Mouse (Mus musculus) right cerebral cortex, postnatal 4 days (tissue): ENCODE measurements around the gene 3110009E18Rik.

Experiments
- DNase-seq: peaks from one replicate; pipeline ENCODE4 v3.0.0-alpha.2; 2022

The 3110009E18Rik gene

GRCm38 (mm10) chr1:120197189-120197588 is 76.2 kb downstream of the 3110009E18Rik start:
- DNase-seq: peak; percentile 82

GRCm38 (mm10) chr1:120198151-120198550 is 77.2 kb downstream of the 3110009E18Rik start:
- DNase-seq: no peak

GRCm38 (mm10) chr1:120198942-120199341 is 78.0 kb downstream of the 3110009E18Rik start:
- DNase-seq: no peak

DNA sequence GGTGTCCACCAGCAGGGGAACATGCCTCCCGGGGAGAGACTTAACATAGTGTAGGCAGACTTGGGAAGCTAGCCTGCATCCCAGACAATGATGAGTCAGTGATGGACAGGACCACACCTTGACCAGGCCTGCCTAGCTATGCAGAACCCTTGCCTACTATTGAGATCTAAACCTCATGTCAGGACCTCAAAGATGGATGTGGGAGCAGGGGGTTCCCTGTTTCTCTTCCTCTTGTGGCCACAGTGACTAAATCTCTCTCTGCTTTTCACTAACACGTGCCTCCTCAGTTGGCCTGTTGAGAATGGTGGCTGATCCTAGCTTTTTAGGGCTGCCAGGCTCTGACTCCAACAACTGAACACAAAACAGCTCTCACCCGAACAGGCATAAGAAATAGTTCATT is 81.6 kb downstream of the 3110009E18Rik start:
- no peak for DNase-seq

GRCm38 (mm10) chr1:120203836-120204235 is 82.8 kb downstream of the 3110009E18Rik start:
- no peak for DNase-seq

DNA sequence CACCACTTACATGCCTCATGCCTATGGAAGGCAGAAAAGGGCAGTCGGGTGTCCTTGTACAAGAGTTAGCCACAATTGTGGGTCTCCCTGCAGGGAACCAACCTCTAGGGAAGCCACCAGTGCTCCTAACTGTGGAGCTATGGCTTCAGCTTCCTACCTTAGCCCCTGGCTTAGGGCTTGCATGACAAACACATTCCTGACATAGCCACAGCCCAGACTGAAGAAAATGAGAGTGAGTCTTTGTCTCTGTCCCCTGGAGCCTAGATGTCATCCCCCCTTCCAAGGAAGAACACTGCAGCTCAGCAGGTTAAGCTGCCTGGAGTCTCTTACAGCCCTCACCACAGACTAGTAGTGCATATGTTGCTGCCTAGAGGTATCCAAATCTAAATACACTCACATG is 83.8 kb downstream of the 3110009E18Rik start:
- DNase-seq: no peak

DNA sequence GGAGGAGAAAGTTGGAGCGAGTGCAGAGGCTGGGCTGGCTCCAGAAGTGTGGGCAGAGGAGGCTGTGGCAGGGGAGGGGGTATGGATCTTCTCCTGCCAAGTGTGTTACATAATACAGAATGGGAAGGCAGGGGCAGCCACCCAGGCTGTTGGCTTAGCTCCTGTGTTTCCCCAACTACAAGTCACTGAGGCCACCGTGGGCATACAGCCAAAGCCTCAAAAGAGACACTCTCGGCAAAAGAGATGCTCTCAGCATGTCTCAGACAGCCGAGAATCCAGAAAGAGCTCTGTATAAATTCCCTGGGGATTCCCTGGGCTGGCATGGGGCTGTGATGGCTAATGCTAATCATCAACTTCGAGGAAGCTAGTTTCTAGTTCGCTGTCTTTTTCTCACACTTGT is 86.6 kb downstream of the 3110009E18Rik start:
- peak; percentile 47 for DNase-seq

GRCm38 (mm10) chr1:120208502-120209230 is 87.7 kb downstream of the 3110009E18Rik start:
- no peak for DNase-seq

- DNase-seq: no peak
Observed at GRCm38 (mm10) chr1:120220841-120221240, 99.9 kb downstream of the 3110009E18Rik start.

- no peak for DNase-seq
Observed at GRCm38 (mm10) chr1:120221285-120221684, 100.3 kb downstream of the 3110009E18Rik start.

DNA sequence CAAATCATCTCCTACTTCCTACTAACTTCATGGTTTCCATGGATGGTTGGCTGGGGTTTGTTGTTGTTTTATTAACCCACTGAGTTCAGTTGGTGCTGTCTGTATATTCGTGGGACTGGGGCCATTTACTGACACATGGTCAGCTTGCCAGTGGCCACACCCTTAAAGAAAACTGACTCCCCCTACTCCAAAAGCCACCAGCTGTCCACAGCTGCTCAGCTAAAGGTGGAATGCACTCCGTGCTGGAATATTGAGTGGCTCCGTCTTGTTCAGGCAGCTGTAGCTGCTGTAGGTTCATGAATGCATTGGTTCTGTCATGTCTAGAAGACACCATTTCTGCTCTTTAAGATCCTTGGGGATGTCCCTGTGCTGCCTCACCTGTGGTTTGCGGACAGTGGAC is 102.6 kb downstream of the 3110009E18Rik start:
- DNase-seq: no peak

DNA sequence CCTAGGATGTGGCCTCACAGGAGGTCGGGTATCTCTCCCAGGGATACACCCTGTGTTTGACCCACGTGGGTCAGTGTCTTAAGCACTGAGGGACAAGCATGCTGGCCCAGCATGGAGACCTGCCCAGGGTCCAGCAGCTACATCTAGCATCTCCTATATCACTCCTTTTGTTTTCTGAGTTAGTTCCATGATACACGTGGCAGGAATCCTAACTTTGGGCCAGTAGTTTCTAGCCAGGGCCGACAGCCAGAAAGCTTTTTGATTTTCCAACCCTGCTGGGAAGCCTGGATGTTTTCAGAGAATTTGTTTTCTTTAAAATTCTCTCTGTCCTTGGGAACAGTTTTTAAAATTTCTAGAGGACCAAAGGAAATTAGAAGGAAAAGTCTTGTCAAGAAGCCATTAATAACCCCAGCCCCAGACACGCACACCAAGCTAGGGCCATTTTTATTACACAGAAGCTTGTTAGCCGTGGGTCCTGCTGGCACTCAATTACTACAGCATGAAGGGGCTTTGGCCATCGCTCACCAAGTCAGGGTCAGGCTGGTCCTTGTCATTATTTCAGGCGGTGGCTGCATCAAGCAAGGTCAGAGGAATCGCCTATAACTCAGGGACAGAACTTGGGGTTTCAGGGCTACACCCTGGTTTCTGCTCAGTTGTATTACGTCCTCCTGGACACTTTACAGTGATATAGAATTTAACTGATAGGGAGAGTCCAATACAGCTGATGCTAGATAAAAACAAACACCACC is 108.9 kb downstream of the 3110009E18Rik start:
- DNase-seq: no peak

- DNase-seq: no peak
Observed at GRCm38 (mm10) chr1:120231334-120231733, 110.3 kb downstream of the 3110009E18Rik start.

GRCm38 (mm10) chr1:120232170-120232569 is 111.2 kb downstream of the 3110009E18Rik start:
- DNase-seq: no peak

DNA sequence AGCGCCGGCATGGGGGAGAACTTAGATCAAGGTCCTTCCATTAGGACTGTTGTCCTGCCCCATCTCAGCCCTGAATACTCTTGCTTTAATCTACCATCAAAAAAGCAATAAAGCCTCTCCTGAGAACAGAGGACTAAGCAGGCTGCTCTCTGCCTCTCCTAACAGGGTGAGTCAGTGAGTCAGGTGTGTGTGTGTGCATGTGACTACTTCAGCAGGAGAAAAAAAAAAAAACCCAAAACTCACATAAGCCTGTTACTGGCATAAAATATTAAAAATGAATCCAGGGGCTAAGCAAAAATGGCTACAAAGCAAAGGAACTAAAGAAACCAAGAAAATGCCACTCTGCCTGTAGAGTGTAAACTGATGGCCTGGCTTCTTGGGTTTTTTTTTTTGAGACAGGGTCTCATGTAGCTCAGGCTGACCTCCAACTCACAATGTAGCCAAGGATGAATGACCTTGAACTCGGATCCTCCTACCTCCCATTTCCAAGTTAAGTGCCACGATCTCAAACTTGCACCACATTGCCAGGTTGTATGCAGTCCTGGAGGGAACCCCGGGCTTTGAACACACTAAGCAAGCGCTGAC is 114.7 kb downstream of the 3110009E18Rik start:
- DNase-seq: no peak

DNA sequence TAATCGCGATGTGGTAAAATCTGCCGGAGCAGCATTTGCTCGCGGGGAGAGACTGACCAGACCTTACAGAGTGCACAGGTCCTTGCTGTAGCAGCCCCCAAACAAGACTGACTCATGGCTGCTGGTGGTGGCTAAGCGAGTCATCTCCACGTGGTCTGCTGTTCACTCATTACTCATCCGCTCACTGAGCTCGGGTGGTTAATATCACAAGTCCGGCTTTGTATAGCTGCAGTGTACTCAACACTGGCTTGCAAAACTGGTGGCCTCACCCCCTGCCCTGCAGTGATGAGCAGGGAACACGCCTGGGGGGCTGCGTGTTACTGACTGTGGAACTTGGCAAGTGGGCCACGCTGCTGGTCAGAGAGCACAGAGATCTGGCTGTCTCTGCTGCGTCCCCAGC is 115.4 kb downstream of the 3110009E18Rik start:
- DNase-seq: no peak

DNA sequence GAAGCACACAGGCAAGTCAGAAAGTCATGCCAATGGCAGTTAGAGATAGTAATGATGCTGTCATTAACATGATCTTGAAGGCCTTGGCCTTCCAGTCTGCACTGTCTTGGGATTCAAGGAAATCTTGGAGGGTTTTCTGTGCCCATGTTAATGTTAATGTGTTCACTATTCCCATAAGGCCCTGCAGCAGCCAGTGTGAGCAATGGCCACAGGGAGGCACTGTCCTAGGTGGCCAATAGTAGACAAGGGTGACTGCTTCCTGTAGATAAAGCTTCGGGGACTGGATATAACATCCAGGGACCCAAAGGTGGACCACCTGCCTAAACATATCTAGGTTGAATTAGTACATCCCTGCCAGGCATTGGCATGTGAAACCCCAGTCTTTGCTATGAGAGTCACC is 116.1 kb downstream of the 3110009E18Rik start:
- DNase-seq: no peak
